Mouse (Mus musculus) CD4-positive, CD25-positive, alpha-beta regulatory T cell, adult 4 months (primary cell): Measurements from ENCODE around the gene Espn. TPM values are rescaled to one million over a fixed set of nuclear protein-coding genes. Genes with fewer than 3 reads are reported as not detected.

Source experiments
- ATAC-seq: one replicate; pipeline ENCODE4 v1.8.0; 2017
- polyA plus RNA-seq, 2 experiments: library from polyadenylated mRNA; unstranded; fragments of 100-300 nt; shearing (Covaris generic); gene quantifications; one replicate each; pipeline ENCODE4 v1.2.1; 2017

Gene Espn
- polyA plus RNA-seq, 2 experiments from 2014 or later = 9.5 to 9.9 TPM

DNA sequence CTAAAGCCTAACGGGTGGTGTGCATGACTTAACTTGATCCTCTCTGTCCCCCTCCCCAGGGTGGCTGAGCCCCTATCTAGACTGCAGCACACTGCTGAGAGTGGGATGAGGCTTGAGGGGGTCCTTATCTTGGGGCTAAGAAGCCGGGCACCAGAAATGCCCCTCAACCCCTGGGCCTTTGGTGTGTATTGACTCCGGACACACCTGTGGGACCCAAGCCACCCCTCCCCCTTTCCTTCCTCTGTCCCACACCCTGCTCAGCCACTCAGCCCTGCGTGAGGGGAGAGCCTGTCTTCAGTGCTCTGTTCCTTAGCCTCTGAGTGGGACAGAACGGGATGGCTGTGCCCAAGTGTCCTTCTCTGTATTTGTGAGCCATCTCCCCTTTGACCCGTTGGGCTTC is 55.2 kb downstream of the Espn start:
- no peak for ATAC-seq

DNA sequence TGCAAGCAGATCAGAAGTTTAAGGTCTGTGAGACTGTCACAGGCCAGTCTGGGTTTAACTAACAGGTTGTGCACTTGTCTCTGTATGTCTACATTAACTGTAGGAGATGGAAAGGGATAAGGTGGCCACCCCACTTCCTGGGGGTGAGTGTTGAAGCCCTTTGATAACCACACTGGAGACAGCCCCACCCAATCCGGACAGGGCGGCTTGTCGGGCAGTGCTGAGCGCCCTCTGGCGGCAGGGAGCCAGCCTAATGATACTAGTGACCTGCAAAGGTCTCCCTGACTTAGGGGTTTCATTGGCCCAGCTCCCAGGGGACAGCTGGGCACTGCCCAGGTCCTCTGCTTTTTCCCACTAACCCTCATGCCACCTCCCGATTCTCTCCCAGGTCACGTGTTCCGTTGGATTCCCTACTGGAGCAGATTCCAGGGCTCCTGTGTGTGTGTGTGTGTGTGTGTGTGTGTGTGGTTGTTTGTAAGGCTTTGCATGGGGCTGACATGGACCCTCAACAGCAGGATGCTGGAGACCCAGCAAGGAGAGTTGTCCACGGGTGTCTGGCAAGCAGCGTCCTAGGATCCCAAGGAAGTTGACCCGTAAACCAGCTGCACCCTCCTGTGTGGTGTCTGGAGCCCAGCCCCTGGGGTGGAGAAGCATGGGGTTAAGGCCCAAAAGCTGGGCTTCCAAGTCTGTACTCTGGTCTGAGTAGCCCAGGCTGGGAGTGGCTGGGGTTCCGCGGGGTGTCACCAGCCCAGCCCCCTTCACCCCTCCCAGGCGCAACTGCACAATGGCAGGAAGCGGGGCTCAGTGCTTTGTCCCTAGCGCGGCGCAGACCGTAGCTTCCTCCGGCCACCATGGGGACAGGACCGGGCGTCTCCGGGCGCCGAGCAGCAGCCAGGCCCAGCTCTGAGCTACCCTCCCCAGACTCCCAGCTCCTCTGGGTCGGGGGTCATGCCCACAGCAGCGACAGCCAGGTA is 55.9 kb downstream of the Espn start:
- ATAC-seq = peak; percentile 88

DNA sequence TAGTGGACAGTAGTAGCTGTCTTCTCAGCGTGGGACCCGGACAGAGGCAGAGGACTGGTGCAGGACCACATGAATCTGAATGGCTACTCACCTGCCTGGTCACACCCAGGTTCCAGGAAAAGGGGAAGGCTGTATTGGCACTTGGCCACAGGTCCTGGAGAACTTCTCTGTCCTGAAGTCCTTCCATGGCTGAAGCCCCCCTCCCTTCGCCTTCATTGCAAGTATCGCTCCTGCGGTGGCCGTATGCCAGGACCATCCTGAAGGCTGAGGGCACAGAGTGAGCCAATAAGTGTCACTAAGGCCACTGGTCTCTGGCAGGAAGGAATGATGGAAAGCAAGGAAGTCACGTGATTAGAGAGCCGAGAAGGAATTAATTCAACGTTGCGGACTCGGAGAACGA is 57.9 kb downstream of the Espn start:
- no peak for ATAC-seq

DNA sequence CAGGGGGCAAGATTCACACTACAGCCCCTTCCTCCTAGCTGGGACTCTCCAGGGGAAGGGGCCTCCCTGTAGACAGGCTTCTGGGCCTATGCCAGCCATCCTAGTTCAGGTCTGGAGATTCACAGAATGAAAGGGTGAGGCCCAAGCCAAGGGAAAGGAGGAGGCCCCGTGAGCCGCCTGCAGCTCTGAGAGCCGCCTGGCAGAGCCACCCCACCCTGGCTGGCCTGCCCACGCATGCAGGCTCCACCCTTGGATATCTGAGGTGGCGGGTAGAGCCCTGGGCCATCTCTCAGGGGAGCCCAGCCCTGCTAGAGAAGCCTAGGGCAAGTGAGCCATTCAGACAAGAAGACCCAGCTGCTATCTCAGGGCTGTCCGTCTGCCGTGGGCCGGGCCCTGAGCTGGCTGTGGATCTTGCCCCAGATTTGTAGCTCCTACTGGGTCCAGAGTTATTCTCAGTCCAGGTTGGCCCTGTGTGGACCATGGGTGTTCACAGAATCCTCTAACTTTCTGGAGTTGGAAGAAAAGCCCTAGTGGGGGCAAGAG is 59.3 kb downstream of the Espn start:
- ATAC-seq = no peak

DNA sequence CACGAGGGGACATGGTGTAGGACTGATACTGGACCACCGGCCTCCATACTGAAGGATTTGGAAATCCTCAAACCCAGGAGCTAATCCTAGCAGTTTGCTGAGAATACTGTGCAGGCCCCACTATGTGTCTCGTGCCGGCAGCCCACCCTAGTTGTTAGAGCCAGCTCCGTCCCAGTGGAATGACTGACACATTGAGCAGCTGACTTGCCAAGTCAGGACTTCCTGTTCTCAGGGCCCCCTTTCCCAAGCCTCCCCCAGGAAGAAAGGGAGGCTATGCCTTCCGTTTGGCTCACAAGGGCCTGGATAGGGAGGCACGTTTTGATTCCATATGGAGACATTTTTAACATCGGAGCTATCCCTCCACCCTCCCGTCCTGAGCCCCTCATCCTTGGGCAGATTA is 62.0 kb downstream of the Espn start:
- ATAC-seq = no peak

DNA sequence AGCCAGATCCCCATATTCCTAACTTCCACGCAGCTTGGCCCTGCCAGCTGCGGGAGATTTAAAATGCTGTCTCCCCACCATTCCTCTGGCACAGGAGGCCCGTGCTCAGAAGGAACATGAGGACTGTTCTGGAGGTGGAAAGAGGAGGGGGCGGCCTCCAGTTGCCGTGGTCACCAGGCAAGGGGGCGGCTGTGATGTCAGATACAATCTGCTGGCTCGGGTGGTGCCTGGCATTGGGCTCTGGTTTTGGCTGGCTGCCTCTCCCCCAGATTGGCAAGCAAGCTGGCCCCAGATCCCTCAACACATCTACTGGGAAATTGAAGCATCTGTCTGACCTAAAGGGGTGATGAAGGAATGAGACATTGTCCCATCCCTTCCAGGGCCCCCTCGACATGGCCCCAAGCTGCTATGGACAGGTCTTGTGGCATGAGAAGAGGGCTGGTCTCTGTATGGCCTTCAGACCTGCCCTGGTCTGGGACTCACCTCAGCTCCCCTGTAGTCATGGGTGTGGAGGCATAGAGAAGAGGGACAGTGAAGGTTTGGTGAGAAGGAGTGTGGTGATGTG is 63.5 kb downstream of the Espn start:
- no peak for ATAC-seq

DNA sequence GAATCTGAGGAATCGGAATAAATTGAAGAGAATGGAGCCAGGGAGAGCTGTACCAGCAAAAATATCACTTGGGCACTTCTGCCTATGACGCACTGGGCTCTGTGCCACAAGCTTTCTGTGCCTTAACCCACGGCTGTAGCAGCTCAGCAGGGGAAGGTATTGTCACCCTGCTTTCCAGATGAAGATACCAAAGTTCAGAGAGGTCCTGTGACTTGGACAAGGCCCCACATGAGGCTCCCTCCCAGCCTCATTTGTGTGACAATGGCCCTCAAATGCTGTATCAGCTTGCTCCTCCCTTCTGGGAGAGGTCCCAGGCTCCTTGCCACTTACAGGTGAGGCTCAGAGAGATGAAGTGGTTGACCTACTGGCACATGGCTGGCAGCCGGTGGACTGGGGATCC is 64.0 kb downstream of the Espn start:
- no peak for ATAC-seq

DNA sequence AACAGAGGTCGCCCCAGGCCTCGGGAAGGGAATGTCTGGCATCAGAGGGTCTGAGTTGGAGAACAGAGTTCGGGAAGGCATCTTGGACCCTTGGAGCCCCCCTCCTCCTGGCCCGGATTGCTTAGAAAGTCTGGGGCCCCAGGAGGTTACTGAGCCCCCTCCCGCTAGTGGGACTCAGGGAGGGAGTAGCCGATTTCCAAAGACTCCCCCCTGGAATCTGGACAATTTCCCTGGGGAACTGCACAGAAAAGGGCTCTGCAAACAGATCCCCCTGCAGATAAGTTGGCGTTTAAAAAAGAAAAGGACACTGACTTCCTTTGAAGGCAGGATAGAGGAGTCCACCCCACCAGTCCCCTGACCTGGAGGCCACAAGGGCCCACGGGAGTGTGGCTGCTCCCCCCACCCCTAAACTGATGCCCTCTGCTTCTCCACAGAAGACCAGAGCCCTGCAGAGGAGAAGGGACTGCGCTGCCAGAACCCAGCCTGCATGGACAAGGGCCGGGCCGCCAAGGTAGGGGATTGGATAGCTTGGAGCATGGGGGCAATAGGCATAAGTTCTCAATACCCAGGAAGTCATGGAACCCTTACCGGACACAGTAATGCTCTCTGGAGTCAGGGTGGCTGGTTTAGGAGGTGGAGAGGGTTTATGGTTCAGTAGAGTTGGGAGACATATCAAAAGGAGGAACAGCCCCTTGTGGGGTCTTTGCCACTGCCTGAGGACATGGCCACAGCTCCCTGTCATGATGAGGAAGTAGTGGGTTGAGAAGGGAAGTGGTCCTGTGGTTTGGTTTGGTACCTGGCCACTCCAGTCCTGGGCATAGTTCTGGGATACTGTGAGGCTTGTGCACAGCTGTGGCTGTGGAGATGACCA is 64.7 kb downstream of the Espn start:
- no peak for ATAC-seq

DNA sequence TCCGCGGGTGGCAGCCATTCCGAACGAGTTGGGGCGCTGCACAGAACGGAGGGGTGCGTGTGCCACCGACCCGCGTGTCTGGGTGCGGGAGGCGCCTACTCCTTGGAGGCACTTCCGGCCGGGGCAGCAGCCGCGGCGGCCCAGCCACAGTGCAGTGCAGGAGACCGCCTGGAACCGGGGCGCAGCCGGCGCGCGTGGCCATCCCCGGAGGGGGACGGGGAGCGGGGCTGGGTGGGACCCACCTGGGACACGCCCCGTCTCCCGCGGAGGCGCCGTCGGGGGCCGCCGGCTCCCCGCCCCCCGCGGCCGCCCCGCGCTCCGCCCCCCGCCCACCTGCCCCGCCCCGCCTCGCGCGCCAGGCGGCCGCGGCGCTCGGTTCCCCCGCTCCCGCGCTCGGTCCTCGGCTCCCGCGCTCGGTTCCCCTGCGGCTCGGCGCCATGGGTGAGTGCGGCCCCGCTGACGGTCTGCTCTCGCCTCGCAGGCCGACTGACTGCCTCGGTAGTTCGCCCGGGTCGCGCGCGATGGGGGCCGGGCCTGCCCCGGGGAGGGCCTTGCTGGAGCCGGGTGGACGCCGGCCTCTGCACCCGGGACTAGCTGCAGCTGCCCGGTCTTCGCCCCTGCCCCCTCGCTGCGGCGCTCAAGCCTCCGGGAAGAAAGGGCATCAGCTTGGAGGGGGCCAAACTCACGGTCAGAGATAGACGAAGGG is 65.5 kb downstream of the Espn start:
- ATAC-seq = peak; percentile 82

DNA sequence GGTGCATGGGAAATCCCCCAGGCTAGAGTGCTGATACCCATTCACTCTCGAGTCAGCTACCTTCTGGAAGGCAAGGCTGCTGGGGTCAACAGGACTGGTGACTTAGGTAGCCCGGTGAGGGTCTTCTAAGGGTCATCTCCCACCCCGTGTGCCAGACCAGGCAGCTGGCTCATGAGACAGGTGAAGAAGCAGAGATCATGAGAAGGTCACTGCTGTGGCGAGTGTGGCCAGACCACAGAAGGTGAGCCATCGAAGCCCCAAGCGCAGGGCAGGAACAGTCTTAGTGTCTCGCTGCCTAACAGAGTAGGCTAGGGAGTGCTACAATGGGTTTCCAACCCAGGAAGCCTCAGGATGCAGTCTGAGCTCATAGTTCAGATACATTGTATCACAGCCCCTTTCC is 67.6 kb downstream of the Espn start:
- no peak for ATAC-seq

DNA sequence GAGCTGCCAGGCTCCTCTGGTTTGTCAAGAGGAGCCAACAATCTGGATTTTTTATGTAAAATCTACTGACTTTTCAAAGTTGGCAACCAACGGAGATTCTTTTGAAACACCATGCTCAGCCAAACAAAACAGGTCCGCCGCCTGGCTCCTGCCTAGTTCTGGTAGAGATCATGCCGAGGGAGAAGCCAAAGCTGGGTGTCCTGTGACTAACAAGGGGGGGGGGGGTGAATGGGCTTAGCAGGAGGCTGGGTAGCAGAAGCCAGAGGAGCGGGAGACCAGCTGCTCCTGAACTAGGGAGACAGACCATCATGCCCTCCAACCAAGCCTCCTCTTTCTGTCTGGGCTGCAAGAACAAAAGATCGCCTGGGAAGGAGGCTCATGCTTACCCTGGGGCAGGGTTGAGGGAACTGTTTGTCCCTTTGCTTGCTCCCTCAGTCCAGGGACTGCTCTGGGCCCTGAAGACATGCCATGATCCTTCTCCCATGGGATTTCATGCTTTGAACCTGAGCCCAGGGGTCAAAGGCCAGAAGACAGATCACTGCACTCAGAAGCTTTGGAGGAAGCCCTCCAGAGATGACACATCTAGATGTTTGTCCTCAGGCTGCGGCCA is 68.5 kb downstream of the Espn start:
- no peak for ATAC-seq

DNA sequence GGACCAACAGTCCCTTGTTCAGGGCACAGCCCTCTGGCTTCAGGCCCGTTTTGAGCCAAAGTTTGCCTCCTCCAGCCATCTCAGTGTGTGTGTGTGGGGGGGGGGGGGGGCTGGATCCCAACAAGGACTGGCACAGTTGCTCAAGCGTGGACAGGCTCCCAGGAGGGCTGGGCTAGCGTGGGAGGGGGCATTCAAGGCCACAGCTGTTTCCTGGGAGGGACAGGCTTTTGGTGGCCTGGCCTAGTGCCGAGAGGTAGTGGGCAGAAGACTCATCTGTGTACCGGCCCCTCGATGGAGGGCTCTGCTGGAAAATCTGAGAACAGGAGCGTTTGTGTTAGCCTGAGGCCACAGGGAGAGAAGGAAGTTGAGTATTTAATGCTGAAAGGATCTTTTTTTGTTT is 72.2 kb downstream of the Espn start:
- no peak for ATAC-seq

DNA sequence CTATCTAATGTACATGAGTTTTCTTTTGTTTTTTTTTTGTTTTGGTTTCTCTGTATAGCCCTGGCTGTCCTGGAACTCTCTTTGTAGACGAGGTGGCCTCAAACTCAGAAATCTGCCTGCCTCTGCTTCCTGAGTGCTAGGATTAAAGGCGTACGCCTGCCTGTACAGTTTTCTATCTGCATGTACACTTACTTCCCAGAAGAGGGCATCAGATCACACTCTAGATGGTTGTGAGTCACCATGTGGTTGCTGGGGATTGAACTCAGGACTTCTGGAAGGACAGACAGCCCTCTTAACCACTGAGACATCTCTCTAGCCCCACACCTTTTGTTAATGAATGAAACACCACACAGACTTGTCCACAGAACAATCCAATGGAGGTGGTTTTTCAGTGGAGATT is 72.9 kb downstream of the Espn start:
- no peak for ATAC-seq

DNA sequence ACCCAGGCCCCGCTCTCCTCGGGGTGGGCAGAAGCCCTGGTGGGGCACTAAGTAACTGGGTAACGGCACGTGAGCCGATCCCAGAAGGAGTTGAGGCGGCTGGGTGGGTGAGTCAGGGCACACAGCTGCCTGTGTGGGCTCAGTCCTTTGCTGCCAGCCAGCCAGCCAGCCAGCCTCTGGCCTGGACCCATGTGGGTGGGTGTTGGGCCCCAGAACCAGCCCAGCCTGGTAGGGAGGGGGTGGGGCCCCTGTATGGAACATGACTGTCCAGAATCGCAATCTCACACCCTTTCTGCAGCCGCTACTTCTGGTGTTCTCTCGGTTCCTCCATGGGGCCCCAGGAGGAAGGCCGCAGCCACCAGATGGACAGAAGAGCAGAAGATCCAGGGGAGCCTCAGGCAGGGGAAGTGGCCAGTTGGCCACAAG is 74.1 kb downstream of the Espn start:
- no peak for ATAC-seq

DNA sequence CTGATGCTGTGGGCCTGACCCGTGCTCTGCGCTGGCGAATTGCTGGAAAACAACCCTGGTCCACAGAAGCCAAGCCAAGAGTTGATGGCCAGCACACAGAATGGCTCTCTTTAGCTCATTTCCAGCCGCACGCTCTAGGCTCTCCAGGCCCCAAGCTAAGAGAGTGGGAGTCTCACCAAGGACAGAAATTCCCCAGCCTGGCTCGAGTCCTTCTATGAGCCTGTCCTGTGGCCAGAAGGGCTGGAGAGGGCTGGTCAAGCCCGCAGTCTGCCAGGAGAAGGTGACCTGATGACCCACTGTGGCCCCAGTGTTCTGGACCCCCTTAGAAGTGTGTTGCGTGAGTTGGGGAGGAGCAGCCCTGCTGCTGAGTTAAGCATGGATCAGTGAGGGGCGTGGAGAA is 75.0 kb downstream of the Espn start:
- no peak for ATAC-seq

DNA sequence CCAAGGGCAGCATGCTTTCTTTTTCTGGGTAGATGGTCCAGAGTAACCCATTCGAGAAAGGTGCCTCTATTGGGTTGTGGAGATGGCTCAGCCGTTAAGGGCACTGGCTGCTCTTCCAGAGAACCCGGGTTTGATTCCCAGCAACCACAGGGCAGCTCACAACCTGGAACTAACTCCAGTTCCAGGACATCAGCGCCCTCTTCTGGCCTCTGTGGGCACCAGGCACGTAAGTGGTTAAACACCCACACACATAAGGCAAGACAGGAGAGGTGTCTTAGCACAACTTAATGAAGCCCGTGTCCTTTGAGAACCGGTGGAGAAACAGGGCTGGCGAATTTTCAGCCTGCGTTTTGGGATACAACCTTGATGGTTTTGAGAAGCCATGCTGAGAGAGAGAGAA is 77.6 kb downstream of the Espn start:
- no peak for ATAC-seq

DNA sequence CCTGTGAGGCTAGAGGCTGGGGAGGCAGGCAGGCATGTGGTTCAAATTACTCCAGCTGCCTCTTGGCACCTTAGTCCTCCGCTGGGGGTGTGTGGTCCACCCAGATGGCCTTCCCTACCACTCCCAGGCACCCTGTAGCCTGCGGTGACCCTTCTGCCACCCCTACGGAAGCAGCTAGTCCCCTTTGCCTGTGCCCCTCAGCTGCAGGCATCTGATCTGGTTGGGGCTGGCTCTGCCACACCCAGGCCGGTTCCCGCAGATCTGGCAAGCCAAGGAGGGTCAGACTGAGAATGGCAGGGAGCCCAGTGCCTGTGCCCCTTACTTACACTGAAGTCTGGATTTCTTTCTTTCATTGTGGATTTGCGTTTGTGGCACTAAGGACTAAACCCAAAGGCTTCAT is 78.5 kb downstream of the Espn start:
- ATAC-seq = no peak

DNA sequence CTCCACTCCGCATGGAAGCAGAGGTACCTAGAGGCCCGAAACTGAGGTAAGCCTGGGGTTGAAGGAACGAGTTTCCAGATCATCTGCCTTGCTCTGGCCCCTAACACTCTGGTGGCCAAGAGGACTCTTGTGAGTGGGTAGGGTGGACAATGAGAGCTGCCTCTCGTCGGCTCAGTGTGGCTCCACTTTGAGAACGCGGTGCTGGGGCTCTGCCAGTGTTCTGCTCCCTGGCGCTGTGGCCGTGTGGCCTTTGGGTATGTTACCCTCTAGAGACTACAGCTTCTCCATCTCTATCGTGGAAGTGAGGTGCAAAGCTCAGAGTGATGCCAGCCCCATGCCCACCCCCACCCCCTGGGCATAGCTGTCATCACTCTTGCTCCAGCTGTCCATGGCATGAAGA is 79.5 kb downstream of the Espn start:
- ATAC-seq = no peak

DNA sequence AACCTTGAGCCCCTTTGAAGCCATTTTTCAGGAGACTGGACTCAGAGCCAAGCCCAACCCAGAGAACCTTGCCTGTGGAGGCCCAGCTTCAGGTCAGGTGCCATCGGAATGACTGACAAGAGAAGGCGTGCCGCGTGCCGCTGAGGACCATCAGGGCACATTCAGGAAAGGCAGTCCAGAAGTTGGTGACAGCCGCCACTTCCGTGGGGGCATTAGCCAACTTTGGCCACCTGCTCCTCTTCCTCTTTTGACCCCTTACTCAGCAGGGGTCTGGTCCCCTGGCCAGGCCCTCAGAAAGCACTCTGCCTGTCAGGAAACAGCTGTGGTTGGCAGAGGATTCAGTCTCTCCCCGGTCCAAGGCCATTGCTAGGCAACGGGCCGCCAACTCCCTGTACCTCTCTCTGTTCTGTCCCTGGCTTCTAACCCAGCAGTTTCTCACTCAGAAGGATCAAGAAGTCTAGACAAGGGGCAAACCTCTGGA is 80.0 kb downstream of the Espn start, which contains the start of gene Plekhg5:
Plekhg5 (plus strand) TSS at position 378 of the 481 bp plus-strand sequence.
- no peak for ATAC-seq

DNA sequence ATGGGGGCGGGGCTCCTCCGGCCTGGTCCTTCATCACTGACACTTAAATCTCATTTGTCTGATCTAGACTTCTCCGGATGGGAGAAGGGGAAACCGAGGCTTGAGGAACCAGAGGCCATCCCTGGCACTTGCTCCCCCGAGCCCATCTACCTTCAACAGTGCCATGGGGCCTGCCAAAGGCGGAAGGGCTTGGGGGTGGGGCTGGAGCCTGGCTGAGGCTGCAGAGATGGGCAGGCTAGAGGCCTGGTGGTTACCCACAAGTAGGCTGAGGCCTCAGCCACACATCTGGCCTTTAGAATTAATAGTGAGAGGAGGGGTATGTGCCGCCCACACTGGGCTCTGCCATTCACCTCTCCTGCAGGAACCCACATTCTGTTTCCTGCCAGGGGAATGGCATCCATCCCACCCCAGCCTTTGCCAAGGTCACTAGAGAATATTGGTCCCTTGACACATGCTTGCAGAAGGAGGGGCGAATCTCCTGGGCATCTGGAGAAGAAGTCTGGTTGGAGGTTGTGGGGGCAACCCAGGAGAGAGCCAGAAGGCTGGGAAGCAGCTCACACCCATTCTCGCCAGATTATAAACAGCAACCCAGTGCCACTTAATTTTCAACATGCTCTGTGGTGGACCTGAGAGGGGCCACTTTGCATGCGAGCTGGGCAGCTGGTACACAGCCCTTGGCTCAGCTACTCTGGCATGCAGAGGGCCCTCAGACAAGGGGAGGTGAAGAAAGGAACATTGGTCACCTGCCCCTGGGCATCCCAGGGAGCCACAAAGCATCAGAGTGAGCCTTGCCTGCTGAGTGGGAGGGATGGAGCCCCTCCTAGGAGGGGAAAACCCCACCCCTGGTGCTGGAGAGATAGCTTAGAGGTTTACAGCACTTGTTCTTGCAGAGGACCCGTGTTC is 81.4 kb downstream of the Espn start:
- ATAC-seq = no peak
